Mouse (Mus musculus): Measurements from ENCODE around the gene Gm10053.
A peak's percentile ranks its signal among the peaks of the same experiment; 100 is the strongest.
"Not testable (repeated sequence)": the region's sequence is repeated elsewhere in the genome, so short reads cannot be mapped to it uniquely, and the experiment has no call there.

Gene Gm10053

DNA sequence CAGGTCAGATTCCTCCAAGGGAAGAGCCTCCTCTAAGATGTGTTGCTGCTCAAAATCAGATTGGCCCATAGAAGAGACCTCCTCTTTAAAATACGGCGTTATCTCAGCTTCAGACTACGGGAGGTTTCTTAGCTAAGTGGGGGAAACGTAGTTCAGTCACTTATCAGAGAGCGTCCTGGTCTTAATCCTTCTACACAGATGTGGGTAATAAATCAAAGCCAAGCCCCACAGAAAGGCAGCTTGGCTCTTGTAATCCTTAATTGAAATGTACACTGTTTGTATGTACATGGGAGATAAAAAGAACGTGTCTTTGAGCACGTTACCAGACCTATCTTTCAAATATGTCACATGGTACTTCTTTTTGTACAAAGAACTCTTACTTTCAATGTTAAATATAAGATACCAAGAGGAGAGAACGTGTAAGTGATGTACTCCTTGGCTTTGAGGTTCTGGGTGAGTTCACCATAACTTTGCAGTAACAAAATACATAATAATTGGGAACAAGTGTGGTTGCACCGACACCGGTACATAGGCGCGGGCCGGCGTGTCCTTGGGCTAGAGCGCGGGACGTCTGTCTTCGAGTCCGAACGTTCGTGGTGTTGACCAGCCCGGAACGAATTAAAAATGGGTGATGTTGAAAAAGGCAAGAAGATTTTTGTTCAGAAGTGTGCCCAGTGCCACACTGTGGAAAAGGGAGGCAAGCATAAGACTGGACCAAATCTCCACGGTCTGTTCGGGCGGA, at the start of gene Gm10053:
Gene Gm10053, plus strand, starts transcription at position 558 of the 742 bp plus-strand sequence.
- not testable (repeated sequence) for DNase-seq (ENCODE audit: low spot score in 2 of 2)

DNA sequence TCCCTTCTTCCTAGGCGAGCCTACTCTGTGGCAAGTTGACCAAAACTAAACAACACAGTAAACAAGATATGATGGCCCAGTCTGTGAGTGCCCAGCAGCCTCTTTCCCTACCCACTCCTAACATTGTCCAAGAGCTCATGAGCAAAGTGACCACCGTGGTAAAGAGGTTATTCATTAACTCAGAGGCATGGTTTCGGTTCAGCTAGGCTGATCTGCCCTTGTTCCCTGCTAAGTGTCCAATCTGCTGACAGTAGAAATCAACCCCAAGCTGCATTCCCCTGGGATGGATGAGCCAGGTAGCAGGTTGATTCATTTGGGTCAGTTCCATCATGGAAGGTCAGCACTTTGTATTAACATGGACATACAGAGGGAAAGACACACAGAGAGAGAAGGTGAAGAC, 33.4 kb upstream of the Gm10053 start:
- no peak for DNase-seq (ENCODE audit: low spot score in 2 of 2)

DNA sequence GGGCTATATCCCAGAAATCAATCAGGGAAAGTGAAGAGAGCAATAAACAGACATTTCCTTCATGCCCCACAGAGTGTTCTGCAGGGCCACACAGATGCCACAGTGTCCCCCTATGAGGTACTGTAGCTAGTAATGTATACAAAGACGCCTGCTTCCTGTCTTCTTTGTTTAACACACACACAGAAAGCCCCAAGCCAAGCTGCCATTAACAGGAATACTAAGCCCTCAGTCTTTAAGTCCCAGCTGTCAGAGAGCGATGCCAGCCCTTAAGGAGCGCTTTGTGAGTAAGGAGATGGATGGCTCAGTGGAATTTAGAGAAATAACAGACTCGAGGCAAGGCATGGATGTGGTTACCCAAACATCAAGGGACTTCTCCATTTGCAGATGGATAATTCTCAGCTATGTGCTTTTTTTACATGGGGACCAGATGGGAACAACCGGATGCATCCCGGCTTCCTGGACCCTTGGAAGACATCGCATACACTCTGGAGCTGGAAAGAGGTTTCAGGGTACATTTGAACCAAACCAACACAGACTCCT, 30.4 kb upstream of the Gm10053 start:
- no peak for DNase-seq (ENCODE audit: low spot score in 2 of 2)

DNA sequence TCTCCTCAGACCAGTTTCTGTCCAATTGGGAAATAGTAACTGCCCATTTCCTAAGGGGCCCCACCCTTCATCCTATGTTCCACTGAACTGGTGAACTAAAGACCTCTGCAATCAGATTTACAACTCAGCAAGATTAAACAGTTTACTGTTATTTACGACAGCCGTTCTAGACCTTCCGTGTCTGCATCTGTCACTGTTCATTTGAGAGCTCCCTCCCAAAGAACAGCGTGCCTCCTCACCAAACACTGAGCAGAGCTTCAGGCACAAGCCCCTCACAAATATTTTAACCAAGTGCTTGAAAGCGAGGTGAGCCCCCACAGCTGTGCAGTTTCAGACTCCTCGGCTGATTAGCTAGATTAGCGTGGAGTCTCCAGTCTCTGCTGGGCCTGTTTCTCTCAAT, 27.1 kb upstream of the Gm10053 start:
- DNase-seq (ENCODE audit: low spot score in 2 of 2), result no peak

DNA sequence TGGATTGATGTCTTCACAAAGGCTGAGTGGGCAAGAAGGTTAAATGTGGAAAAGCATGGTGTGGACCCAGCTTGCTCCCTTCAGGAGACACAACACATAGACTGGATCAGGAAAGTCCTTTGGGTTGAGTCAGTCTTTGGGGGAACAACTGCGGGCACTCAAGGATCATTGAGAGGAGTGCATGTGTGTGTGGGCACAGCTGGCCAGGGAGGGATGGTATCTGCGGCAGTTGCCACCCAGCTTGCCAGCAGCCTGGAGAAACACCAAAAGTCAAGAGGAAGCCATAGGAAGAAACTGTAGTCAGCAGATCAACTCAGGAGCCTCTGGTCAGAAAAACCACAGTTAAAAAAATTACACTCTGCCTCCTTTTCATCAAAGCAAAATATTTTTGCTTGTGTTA, 26.6 kb upstream of the Gm10053 start:
- DNase-seq (ENCODE audit: low spot score in 2 of 2), result no peak

DNA sequence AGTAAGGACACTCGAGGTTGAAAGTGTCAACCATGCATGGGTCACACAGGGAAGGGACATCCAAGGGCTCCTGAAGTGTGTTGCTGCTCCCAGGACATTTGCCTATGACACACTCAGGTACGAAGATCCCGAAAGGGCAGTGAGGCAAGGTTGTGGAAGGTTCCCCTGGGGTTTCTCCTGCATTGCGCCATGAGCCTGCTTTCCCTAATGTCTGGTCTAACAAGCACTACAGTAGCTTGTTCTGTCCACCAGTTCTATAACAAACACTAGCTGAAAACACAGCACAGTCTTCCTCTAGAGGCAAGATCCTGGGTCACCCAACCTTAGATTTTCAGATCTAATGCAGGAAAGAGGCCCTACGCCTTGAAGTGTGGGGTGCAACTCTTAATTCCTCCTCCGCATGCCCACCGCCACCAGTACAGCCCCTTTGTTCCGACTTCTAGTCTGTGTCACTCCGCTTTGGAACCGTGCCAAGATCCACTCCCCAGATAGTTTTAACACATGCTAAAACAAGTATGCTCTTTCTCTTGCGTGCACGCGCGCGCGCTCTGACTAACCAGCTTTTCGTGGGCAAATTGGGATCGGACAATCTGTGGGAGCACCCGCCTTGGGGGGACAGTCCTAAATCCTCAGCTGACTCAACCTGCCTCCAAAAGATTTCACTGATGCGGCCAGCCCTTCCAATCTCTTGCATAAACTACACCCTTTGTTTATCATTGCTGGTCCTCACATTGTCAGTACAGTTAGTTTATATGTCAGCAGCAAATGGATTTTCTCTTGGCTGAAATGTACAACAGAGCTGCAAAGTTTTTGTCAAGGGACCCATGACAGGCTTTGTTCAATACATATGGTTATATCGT, 23.8 kb upstream of the Gm10053 start:
- DNase-seq (ENCODE audit: low spot score in 2 of 2), result no peak

DNA sequence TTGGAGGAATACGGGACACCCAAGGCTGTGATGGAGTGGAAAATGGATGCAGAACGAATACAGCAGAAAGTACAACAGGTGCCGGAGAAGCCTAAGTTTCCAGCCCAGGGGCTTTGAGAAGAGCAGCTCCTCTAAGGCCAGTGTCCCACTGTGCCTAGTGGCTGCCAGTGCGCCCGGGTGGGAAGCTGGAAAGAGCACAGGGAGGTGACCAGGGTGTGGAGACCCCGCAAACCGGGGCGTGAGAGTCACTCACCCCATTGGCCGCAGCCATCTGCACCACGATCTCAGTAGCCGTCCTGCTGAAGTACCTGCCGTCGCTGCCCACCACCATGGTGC, 14.2 kb upstream of the Gm10053 start:
- no peak for DNase-seq (ENCODE audit: low spot score in 2 of 2)

DNA sequence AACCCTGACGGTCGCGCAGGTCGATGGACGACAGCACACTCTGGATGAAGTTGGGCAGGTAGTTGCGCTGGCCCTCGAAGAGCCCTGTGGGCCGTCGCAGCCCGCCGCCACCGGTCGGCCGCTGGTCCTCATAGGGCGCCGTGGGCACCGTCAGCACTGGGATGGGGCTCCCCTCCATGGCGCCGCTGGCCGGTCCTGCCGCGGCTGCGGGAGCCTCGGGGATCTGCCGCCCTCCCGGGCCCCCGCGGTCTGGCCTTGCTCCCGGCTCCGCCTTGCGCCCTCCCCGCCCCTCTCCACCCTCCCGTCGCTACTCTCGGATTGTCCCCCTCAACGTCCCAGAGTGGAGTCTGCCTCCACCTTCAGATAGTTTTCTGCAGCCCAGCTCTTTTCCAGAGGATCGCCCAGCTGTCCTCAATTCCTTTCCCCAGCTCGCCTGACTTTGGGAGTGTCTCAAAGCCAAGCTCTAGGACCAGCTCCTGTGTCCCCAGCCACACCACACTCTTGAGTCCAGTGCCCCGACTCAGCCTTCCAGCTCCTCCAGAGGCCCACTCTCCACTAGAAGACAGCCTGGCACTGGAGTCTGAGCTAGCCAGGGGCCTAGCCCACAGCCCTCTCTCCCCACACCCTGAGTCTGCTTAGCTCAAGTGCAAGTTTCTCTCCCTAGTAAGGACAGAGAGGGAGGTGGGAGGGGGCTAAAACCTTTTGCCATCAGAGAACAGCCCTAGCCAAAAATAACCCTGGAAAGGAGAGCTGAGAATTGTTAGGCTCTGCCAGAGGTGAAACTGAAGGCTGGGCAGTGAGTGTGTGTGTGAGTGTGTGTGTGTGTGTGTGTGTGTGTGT, 13.7 kb upstream of the Gm10053 start, which contains the start of gene Pgm5:
Gene Pgm5, minus strand, starts transcription at position 244 of the 840 bp plus-strand sequence.
- no peak for DNase-seq (ENCODE audit: low spot score in 2 of 2)

DNA sequence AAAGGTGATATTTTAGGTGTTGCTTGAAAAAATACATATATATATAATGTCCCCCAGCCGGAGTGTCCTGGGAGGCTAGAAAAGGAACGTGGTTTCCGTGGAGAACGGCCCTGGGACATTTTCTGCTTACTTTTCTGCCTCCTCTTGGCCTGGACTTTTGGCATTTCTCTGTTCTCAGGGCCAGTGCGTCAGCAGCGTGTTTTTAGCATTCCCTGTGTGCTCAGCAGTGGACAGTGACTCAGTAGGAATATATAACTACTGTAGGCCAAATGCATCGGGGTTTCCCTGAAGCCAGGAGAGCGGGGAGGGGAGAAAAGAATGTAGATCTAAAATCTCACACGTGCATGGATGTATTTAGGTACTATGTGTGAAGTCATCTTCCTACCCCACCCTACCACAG, 10.1 kb upstream of the Gm10053 start:
- no peak for DNase-seq (ENCODE audit: low spot score in 2 of 2)

DNA sequence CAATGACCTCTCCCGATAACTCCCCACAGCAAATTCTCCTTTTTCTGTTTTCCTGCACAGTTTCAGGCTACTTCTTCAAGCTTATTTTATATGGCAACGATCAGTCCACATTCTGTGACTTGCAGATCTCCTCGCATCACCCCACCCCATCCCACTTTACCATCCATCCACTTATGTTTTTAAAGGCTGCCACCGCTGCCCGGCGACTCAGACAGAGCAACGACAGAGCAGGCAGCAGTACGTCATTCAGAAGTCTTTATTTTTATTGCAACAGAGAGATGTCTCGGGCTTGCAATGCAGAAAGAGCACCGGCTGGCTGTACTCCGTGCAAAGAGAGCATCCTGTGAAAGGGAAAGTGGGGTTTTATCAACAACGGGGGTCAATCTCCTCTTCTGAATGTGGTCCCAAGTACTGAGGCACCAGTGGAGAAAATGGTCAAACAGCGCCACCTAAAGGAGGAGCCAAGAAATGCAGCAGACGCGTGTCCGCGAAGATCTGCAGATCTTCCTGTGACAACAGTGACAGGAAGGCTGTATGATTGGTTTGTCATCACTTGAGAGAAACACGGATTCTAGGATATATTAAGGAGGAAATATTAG, 4.3 kb upstream of the Gm10053 start:
- peak; percentile 58 to 70 for DNase-seq (ENCODE audit: low spot score in 2 of 2)

DNA sequence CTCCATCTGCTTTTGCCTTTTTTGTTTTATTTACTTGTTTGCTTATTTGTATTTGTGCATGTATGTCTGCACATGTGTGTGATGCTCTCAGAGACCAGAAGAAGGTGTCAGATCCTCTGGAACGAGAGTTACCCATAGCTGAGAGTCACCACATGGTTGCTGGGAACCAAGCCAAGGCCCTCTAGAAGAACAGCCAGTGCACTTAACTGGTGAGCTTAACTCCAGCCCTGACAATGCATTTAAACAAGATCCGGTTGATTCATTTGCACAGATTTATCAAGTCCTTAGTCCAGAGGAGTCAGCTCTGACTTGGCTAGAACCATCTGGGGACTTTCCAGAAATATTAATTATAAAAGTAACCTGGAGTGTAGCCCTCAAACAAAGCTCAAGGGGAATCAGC, 1.6 kb upstream of the Gm10053 start:
- no peak for DNase-seq (ENCODE audit: low spot score in 2 of 2)

DNA sequence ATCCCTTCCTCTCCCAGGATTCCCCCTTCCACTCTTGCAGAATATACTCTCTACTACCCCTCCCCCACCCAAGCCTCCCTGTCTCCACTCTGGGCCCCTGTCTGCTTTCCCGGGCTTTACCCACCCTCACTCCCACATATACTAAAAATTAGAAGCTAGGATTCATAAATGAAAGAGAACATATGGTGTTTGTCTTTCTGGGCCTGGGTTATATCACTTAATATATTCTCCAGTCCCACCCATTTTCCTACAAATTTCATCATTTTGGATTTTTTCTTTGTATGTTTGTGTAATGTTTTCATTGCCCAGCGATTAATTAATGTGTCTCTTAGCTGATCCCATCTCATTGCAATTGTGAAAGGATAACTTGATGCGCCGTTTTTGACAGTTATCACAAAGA, 5.8 kb downstream of the Gm10053 start:
- no peak for DNase-seq (ENCODE audit: low spot score in 2 of 2)

DNA sequence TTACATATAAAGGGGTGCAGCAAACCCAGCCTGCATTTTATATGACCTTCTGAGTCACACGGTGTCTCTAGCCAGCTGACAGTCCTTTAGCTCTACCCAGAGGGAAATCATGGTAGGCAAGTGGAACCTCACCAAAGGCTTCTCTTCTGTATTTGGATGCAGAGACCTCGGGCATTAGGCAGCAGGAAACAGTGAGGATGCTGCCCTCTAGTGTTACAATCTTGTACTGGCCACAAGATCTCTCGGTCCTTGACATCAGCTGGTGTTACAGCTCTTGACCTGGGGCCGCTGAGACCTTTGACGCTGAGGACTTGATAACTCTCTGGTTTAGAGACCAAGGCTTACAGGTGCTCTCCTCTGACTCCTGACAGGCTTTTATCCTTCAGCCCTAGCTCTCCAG, 10.0 kb downstream of the Gm10053 start:
- DNase-seq (ENCODE audit: low spot score in 2 of 2), result peak in 1 of 2 experiments; percentile 31

DNA sequence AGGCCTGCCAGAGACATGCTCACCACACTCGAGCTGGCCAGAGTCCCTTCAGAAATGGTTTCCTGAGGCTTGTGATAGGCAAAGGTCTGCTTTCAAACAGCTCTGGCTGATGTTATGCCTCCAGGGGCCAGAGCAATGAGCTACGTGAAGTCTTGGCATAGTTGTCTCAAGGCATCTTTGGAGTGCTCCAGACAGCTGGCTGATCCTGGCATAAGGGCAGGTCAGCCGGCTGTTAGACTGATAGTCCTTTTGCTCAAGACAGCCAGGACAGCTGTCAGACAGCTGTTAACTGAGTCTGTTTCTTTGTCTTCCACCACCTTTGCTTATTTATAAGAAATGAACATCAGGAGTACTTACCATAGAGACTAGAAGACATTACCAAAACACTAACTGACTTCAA, 11.4 kb downstream of the Gm10053 start:
- no peak for DNase-seq (ENCODE audit: low spot score in 2 of 2)

DNA sequence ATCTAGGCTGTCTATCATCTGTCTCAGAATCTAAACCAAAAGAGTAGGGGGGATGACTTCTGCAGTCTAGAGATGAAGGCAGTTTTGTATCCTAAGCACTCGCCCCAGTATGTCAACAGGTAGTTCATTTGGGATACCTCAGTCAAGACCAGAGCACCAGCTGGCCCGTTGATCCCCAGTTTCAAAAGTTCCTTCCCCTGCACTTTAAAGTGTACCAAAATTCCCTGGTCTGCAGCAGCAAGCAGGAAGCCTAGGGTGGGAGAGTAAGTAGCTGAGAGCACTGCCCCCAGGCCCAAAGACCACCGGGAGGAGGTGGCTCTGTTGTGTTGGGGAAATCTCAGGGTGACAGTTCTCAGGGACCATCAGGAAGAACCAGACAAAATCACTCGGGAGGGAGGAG, 21.1 kb downstream of the Gm10053 start:
- no peak for DNase-seq (ENCODE audit: low spot score in 2 of 2)

DNA sequence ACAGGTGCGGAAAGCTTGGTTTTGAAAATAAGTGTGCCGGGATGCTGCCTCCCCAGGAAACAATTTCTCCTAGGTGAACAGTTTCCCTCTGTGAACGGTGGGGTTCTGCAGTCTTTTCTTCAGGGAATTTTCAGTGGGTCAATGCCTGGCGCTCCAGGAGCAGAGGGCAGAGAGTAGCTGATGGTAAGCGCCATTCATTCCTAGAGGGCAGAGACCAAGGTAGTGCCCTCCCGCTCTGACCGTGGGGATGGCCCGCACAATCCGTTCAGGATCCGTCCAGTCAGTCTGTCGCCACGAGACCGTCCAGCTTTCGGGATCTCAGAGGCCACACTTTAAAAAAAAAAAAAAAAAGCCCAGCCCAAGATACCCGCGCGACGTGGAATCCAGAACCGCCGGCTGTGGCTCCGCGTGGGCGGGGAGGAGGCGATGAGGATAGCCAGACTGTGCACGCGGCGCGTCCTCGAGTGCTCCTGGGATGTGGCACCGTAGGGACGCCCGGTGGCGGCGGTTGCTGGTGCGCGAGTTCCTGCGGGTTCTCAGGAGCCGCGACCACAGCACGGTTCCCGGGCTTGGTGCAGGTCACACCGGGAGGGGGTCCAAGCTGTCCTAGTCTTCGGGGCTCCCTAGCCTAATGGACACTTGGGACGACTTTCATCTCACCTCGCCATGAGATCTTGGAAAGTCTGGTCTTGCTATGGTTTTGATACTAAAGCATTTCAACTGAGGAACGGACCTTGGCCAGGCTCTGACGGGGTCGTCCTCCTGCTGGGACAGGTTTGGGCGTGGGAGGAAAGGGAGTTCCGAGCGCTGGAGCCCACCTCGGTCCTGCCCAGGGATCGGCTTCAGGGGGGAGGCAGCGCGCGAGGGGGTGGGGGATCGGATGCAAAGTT, 21.8 kb downstream of the Gm10053 start:
- DNase-seq (ENCODE audit: low spot score in 2 of 2), result no peak

DNA sequence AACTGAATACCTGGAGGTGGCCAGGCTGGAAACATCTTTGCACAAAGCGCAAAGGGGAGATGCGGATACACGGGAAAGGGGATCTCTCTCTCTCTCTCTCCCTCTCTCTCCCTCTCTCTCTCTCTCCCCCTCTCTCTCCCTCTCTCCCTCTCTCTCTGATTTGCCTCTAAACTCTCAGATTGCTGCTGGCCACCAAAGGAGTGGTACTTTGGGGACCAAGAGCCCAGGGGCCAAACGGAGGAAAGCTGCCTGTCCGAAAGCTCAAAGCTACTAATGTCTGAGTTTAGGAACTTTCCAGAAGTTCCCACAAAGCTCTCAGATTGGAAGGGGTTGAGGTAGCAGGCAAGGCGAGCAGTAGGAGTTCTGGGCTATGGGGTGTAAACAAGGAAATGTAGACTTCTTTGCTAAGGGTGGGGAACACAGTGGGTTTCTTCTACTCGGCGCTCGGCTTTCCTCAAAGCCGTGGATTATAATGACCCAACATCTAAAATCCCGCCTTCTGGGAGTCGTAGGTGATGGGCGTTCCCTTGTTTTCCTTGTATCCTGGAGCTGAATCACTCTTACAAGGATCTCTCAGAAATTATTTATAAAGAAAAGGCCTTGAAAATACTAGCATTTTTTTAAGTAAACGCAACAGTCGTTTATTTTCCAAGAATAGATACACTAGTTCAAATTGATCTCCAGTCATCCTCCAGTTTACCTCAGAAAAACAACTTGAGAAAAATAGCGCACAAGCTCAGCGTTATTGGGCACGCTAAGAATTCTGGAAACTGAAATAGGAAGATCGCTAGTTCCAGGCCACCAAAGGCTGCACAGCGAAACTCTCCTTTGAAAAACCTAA, 22.6 kb downstream of the Gm10053 start:
- DNase-seq (ENCODE audit: low spot score in 2 of 2), result no peak

DNA sequence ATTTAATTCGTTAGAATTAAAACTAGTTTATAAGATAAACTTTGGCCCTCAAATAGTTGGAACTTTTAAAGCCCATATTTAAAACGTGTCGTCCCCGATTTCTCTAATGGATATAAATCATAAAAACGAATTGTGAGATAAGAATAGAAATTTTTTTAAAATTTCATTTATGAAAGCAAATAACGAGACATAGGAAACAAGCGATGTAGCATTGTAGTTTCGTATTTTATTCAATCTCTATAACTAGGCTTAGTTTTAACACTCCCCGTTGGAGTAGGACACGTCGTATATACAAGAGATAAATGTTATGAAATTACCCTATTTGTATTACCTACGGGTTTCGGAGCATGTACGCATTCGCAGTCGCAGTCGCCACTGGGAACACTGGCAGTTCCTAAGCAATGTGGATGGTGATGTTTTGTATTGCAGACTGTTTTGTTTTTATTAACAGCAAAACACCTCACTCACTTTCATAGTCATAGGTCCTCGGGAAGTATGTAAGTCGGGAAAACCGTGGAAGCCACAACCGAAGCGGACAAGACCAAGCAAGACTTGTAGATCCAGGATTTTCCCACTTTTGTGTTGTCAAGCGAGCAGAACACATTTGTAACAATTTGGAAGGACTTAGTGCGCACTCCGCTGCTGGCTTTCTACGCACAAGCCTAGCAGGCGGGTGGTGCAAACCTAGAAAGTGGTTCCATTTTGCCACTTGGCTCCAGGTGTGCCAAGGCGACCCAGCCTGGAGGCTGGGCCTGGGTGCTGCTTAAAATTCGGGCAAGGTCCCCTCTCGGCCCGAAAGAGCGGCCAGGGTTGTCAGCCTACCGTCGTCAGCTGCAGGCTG, 23.5 kb downstream of the Gm10053 start:
- DNase-seq (ENCODE audit: low spot score in 2 of 2), result no peak
